Comparison of ENCODE assay signal across 9 mouse cellular contexts in the genomic region with DNA sequence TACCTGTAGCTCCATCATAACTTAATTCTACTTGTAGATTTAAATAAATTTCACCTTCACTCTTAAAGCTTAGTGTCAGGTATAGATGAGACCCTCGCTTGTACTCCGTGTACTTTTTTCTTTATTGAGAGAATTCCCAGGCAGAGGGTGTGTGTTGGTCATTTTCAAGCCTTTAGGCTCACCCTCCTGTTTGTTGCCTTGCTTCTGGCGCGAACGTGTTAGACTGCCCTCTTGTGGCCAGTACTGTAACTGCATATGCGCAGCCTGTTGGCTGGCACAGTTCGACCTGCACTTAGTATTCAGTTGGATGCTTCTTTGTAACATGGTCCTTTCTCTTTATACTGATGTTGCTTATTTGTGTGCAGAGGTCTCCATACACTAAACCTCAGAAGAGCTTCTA.
DNase-seq lines count a peak whose midpoint lies in the region; ATAC-seq and TF ChIP-seq lines count a peak whose summit lies in the region.
"Had no signal": no experiment of that assay in that cellular context is flagged by ENCODE, and none has a peak within 500 bp of the region (broad histone marks: within the 10 kb centered on the region; RNA-seq: fewer than 3 reads in every experiment).

No protein-coding gene starts in this region.

- no peak overlapping the region for H3K4me3 ChIP-seq in heart, embryonic 11.5 days (ENCODE audit: low read depth, low read length)
- H3K4me3 ChIP-seq in embryonic fibroblast, embryonic 13.5 days (ENCODE audit: insufficient read depth, low read length), result no peak overlapping the region
- H3K4me3 ChIP-seq in hindbrain, embryonic 12.5 days, result no peak overlapping the region
- H3K4me3 ChIP-seq in midbrain, embryonic 10.5 days, result no peak overlapping the region
- H3K4me3 ChIP-seq: limb, embryonic 13.5 days had no signal

- H3K36me3 ChIP-seq in heart, embryonic 11.5 days (ENCODE audit: control insufficient read depth, insufficient read depth, low read length), result no peaks in the 10 kb centered on the region
- no peaks in the 10 kb centered on the region for H3K36me3 ChIP-seq in hindbrain, embryonic 12.5 days
- H3K36me3 ChIP-seq in midbrain, embryonic 10.5 days, result no peaks in the 10 kb centered on the region
- H3K36me3 ChIP-seq: limb, embryonic 13.5 days had no signal

- no peak for TF ChIP-seq POLR2A in embryonic fibroblast, embryonic 13.5 days (IDR thresholded peaks at IDR 0.05; ENCODE audit: low read depth, low read length)

- H3K9ac ChIP-seq in heart, embryonic 11.5 days (ENCODE audit: low read depth, low read length), result no peak overlapping the region
- no peak overlapping the region for H3K9ac ChIP-seq in hindbrain, embryonic 12.5 days
- H3K9ac ChIP-seq: limb, embryonic 13.5 days had no signal

- ATAC-seq in heart, embryonic 11.5 days (replicated peaks; ENCODE audit: insufficient number of reproducible peaks, low FRiP score, low TSS enrichment), result no peak
- peak; percentile 52; the same call in 1 of the 2 replicates for ATAC-seq in hindbrain, embryonic 12.5 days (ENCODE audit: low FRiP score)

- peak; percentile 42 for DNase-seq in heart, adult 8-10 months (ENCODE audit: low spot score)
- peak; percentile 82 for DNase-seq in brain, adult 2 months (ENCODE audit: low read depth, low spot score)
- peak; percentile 49 for DNase-seq in layer of hippocampus, adult 9-10 months (ENCODE audit: low spot score)
- peak; percentile 75 for DNase-seq in midbrain, embryonic 10.5 days (ENCODE audit: low spot score)
- peak; percentile 59 for DNase-seq in right cerebral cortex, postnatal 4 days

- 3% methylated on average over 7 of the region's 7 CpGs for WGBS in heart, embryonic 11.5 days (ENCODE audit: insufficient replicate concordance)
- WGBS in hindbrain, embryonic 12.5 days, result 5% methylated on average over 7 of the region's 7 CpGs
- 7% methylated on average over 7 of the region's 7 CpGs for WGBS in midbrain, embryonic 10.5 days

- no peak overlapping the region for H3K4me2 ChIP-seq in heart, embryonic 11.5 days
- H3K4me2 ChIP-seq in hindbrain, embryonic 12.5 days (replicated peaks), result no peak overlapping the region
- H3K4me2 ChIP-seq: limb, embryonic 13.5 days had no signal

- H3K4me1 ChIP-seq in heart, embryonic 11.5 days (ENCODE audit: control insufficient read depth, insufficient read depth, low read length), result no peaks in the 10 kb centered on the region
- H3K4me1 ChIP-seq in embryonic fibroblast, embryonic 13.5 days (ENCODE audit: control insufficient read depth, insufficient read depth, low read length), result no peaks in the 10 kb centered on the region
- no peaks in the 10 kb centered on the region for H3K4me1 ChIP-seq in hindbrain, embryonic 12.5 days
- no peaks in the 10 kb centered on the region for H3K4me1 ChIP-seq in midbrain, embryonic 10.5 days
- H3K4me1 ChIP-seq: limb, embryonic 13.5 days had no signal

- no peaks in the 10 kb centered on the region for H3K9me3 ChIP-seq in heart, embryonic 11.5 days (replicated peaks; ENCODE audit: control insufficient read depth, low read length)
- no peaks in the 10 kb centered on the region for H3K9me3 ChIP-seq in hindbrain, embryonic 12.5 days (replicated peaks)
- no peaks in the 10 kb centered on the region for H3K9me3 ChIP-seq in midbrain, embryonic 10.5 days (replicated peaks)
- H3K9me3 ChIP-seq: limb, embryonic 13.5 days had no signal

- H3K27me3 ChIP-seq in heart, embryonic 11.5 days (ENCODE audit: control insufficient read depth, insufficient read depth, low read length), result no peaks in the 10 kb centered on the region
- H3K27me3 ChIP-seq in hindbrain, embryonic 12.5 days, result no peaks in the 10 kb centered on the region
- H3K27me3 ChIP-seq in midbrain, embryonic 10.5 days (ENCODE audit: low read depth, poor library complexity, severe bottlenecking), result no peaks in the 10 kb centered on the region
- H3K27me3 ChIP-seq: limb, embryonic 13.5 days had no signal

- H3K27ac ChIP-seq in heart, embryonic 11.5 days (ENCODE audit: low read depth, low read length), result no peak overlapping the region
- H3K27ac ChIP-seq in embryonic fibroblast, embryonic 13.5 days (ENCODE audit: insufficient read depth, low read length), result no peak overlapping the region
- H3K27ac ChIP-seq in hindbrain, embryonic 12.5 days, result no peak overlapping the region
- no peak overlapping the region for H3K27ac ChIP-seq in midbrain, embryonic 10.5 days (replicated peaks)
- H3K27ac ChIP-seq: limb, embryonic 13.5 days had no signal

- TF ChIP-seq CTCF in embryonic fibroblast, embryonic 13.5 days (IDR thresholded peaks at IDR 0.05; ENCODE audit: borderline replicate concordance, insufficient read depth, low read length), result peak; percentile 98
